ENCODE assay signal across 15 mouse cellular contexts in the genomic region with DNA sequence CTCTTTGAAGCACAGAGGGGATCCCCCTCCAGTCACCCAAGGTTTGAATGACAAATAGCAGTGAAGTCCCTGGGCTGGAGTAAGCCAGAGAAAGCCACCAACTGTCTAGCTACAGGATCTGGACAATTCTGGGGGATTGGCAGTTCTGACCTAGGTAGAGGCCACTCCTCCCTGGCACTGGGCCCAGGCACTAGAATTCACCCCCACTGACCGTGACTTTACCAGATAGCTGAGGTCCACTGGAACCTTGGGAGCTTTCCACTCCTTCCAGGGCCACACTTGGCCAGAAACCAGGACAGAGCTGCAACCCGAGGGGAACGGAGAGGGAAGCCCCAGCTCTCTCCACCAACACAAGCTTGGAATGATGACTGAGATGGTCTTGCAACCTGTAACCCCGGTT. TPM values are rescaled to one million over a fixed set of nuclear protein-coding genes. Genes with fewer than 3 reads are reported as not detected.
A peak's percentile ranks its signal among the peaks of the same experiment; 100 is the strongest.
DNase-seq lines count a peak whose midpoint lies in the region; ATAC-seq lines count a peak whose summit lies in the region.
"Had no signal": no experiment of that assay in that cellular context is flagged by ENCODE, and none has a peak within 500 bp of the region (broad histone marks: within the 10 kb centered on the region; RNA-seq: fewer than 3 reads in every experiment).

No protein-coding gene starts in this region.

- H3K4me1 ChIP-seq in heart, embryonic 12.5 days (replicated peaks), result peaks cover 10% of the 10 kb centered on the region
- H3K4me1 ChIP-seq in heart, embryonic 10.5 days, result peaks cover 9% of the 10 kb centered on the region
- no peaks in the 10 kb centered on the region for H3K4me1 ChIP-seq in hindbrain, embryonic 13.5 days (replicated peaks)
- H3K4me1 ChIP-seq: liver, embryonic 13.5 days; neural tube, embryonic 15.5 days had no signal

- H3K27me3 ChIP-seq in heart, embryonic 12.5 days (replicated peaks), result peaks cover 13% of the 10 kb centered on the region; the same call in 1 of the 2 replicates
- peaks cover 19% of the 10 kb centered on the region for H3K27me3 ChIP-seq in heart, embryonic 10.5 days (ENCODE audit: insufficient read depth, poor library complexity, severe bottlenecking)
- 0 out of 2 replicates have a peak, but pooled peaks cover 3% of the 10 kb centered on the region for H3K27me3 ChIP-seq in hindbrain, embryonic 13.5 days
- H3K27me3 ChIP-seq: liver, embryonic 13.5 days; neural tube, embryonic 15.5 days had no signal

- H3K36me3 ChIP-seq in heart, embryonic 12.5 days, result no peaks in the 10 kb centered on the region
- no peaks in the 10 kb centered on the region for H3K36me3 ChIP-seq in heart, embryonic 10.5 days
- no peaks in the 10 kb centered on the region for H3K36me3 ChIP-seq in hindbrain, embryonic 13.5 days
- H3K36me3 ChIP-seq: liver, embryonic 13.5 days; neural tube, embryonic 15.5 days had no signal

- H3K4me2 ChIP-seq in heart, embryonic 12.5 days, result no peak overlapping the region
- H3K4me2 ChIP-seq in hindbrain, embryonic 13.5 days, result no peak overlapping the region
- H3K4me2 ChIP-seq: liver, embryonic 13.5 days; neural tube, embryonic 15.5 days had no signal

- H3K9me3 ChIP-seq in heart, embryonic 12.5 days (replicated peaks), result no peaks in the 10 kb centered on the region
- H3K9me3 ChIP-seq in heart, embryonic 10.5 days, result no peaks in the 10 kb centered on the region
- H3K9me3 ChIP-seq in hindbrain, embryonic 13.5 days, result no peaks in the 10 kb centered on the region
- H3K9me3 ChIP-seq: liver, embryonic 13.5 days; neural tube, embryonic 15.5 days had no signal

- no peak overlapping the region for H3K4me3 ChIP-seq in heart, embryonic 12.5 days
- H3K4me3 ChIP-seq in heart, embryonic 10.5 days, result no peak overlapping the region
- H3K4me3 ChIP-seq in hindbrain, embryonic 13.5 days, result no peak overlapping the region
- H3K4me3 ChIP-seq: liver, embryonic 13.5 days; neural tube, embryonic 15.5 days had no signal

- H3K27ac ChIP-seq in heart, embryonic 12.5 days (ENCODE audit: poor library complexity, severe bottlenecking), result no peak overlapping the region
- no peak overlapping the region for H3K27ac ChIP-seq in heart, embryonic 10.5 days
- no peak overlapping the region for H3K27ac ChIP-seq in hindbrain, embryonic 13.5 days
- H3K27ac ChIP-seq: liver, embryonic 13.5 days; neural tube, embryonic 15.5 days had no signal

- ATAC-seq in heart, embryonic 12.5 days (ENCODE audit: insufficient number of reproducible peaks, low FRiP score), result peak; percentile 48; the same call in 1 of the 2 replicates
- ATAC-seq in hindbrain, embryonic 13.5 days (ENCODE audit: low FRiP score), result no peak
- ATAC-seq: forebrain, postnatal 0 days; midbrain, embryonic 16.5 days had no signal

- H3K9ac ChIP-seq in heart, embryonic 12.5 days, result no peak overlapping the region
- H3K9ac ChIP-seq in hindbrain, embryonic 13.5 days, result no peak overlapping the region
- H3K9ac ChIP-seq: forebrain, postnatal 0 days; liver, embryonic 13.5 days; neural tube, embryonic 15.5 days had no signal

- DNase-seq in heart, embryonic 10.5 days (ENCODE audit: low spot score), result no peak
- DNase-seq in retina, postnatal 1 day, result peak; percentile 30
- no peak for DNase-seq in retina, embryonic 14.5 days (ENCODE audit: low spot score)
- DNase-seq in kidney, adult 9 months, result peak; percentile 32
- DNase-seq in testis, postnatal 14 days (ENCODE audit: low spot score), result peak; percentile 51
- no peak for DNase-seq in spleen, postnatal 14 days (ENCODE audit: low spot score in 2 of 2)
- DNase-seq: cerebellum, adult 8-10 months; forebrain, postnatal 0 days; liver, embryonic 13.5 days; thymus, adult 18-20 months had no signal

- 24% methylated on average over 4 of the region's 4 CpGs for WGBS in heart, embryonic 12.5 days
- WGBS in heart, embryonic 10.5 days, result 43% methylated on average over 4 of the region's 4 CpGs
- 78% methylated on average over 4 of the region's 4 CpGs for WGBS in hindbrain, embryonic 13.5 days

RNA-seq across cellular contexts. Expression of gene Aqp12, which starts 3.1 kb away (rescaled TPM):
- polyA plus RNA-seq in heart, embryonic 12.5 days (2016; fragmentation: Nextera tagmentation; extraction: Ambion mirVana), result not detected in 2 replicates
- polyA plus RNA-seq in heart, embryonic 10.5 days (2016; fragmentation: Nextera tagmentation; extraction: Ambion mirVana), result not detected in 2 replicates
- not detected in 2 replicates for polyA plus RNA-seq in hindbrain, embryonic 13.5 days (2015; fragmentation: Nextera tagmentation; extraction: Ambion mirVana)
- polyA plus RNA-seq: C2C12; forebrain, postnatal 0 days; liver, embryonic 13.5 days; midbrain, embryonic 16.5 days; neural tube, embryonic 15.5 days had no signal

RNA-seq across cellular contexts. Expression of gene Gpr35, which starts 58.5 kb away (rescaled TPM):
- polyA plus RNA-seq in heart, embryonic 12.5 days (2016; fragmentation: Nextera tagmentation; extraction: Ambion mirVana), result 0.35 and 1.0 TPM in 2 replicates
- 0.20 and 0.28 TPM in 2 replicates for polyA plus RNA-seq in heart, embryonic 10.5 days (2016; fragmentation: Nextera tagmentation; extraction: Ambion mirVana)
- polyA plus RNA-seq in hindbrain, embryonic 13.5 days (2015; fragmentation: Nextera tagmentation; extraction: Ambion mirVana), result 0.39 and 0.65 TPM in 2 replicates

Comparison
In these comparisons a context has a peak if more than half of its experiments do, and no peak if none do; other contexts are left out.
1. DNase-seq: peak in retina, postnatal 1 day (single experiment), kidney, adult 9 months (single experiment) and testis, postnatal 14 days (single experiment); none in heart, embryonic 10.5 days (single experiment), retina, embryonic 14.5 days (single experiment) and spleen, postnatal 14 days (0 of 2).